Mouse (Mus musculus) spleen, postnatal 10 days (tissue): ENCODE results near the gene Gpr33.

Experiments
- DNase-seq, 2 experiments: peaks; one replicate each; pipeline ENCODE4 v3.0.0; 2021 to 2022; ENCODE audit warnings: low spot score in 2 of 2

Gpr33 gene

GRCm38 (mm10) chr12:51985163-51985748 is 42.6 kb downstream of the Gpr33 start:
- no peak for DNase-seq

GRCm38 (mm10) chr12:51983625-51984024 is 44.2 kb downstream of the Gpr33 start:
- no peak for DNase-seq

- no peak for DNase-seq
These were observed 51.3 kb downstream of the Gpr33 start for GRCm38 (mm10) chr12:51976531-51976930.

- no peak for DNase-seq
These were observed 53.5 kb downstream of the Gpr33 start for GRCm38 (mm10) chr12:51974381-51974780.
